8 mouse cellular contexts compared by ENCODE assay signal in genomic region chrX:20798141-20798796, GRCm38 (mm10). TPM values are rescaled to one million over a fixed set of nuclear protein-coding genes. Genes with fewer than 3 reads are reported as not detected.
DNase-seq lines count a peak whose midpoint lies in the region; ATAC-seq and TF ChIP-seq lines count a peak whose summit lies in the region.

No protein-coding gene starts in this region.

- H3K4me1 ChIP-seq in hindbrain, embryonic 12.5 days, result no peaks in the 10 kb centered on the region
- no peaks in the 10 kb centered on the region for H3K4me1 ChIP-seq in lung, embryonic 14.5 days (ENCODE audit: insufficient read depth)
- no peaks in the 10 kb centered on the region for H3K4me1 ChIP-seq in olfactory bulb, adult 2 months (ENCODE audit: control insufficient read depth, insufficient read depth, low read length)

- 28% methylated on average over 19 of the region's 21 CpGs for WGBS in hindbrain, embryonic 12.5 days
- 14% methylated on average over 21 of the region's 21 CpGs for WGBS in lung, embryonic 14.5 days
- 19% methylated on average over 17 of the region's 21 CpGs for WGBS in olfactory bulb, adult 2 months

- no peaks in the 10 kb centered on the region for H3K27me3 ChIP-seq in hindbrain, embryonic 12.5 days
- H3K27me3 ChIP-seq in lung, embryonic 14.5 days (ENCODE audit: insufficient read depth, low read length), result no peaks in the 10 kb centered on the region

- H3K4me3 ChIP-seq in hindbrain, embryonic 12.5 days, result peak overlapping the region; percentile 44
- peak overlapping the region; percentile 42 for H3K4me3 ChIP-seq in lung, embryonic 14.5 days (ENCODE audit: low read depth, low read length)
- peak overlapping the region; percentile 79 for H3K4me3 ChIP-seq in olfactory bulb, adult 2 months (ENCODE audit: insufficient read depth, low read depth, low read length)

- no peak for TF ChIP-seq POLR2A in olfactory bulb, adult 2 months (IDR thresholded peaks at IDR 0.05; ENCODE audit: insufficient read depth, low read depth, low read length)

- no peaks in the 10 kb centered on the region for H3K9me3 ChIP-seq in hindbrain, embryonic 12.5 days (replicated peaks)
- no peaks in the 10 kb centered on the region for H3K9me3 ChIP-seq in lung, embryonic 14.5 days (ENCODE audit: low read depth, low read length)

- peak overlapping the region; percentile 48 for H3K4me2 ChIP-seq in hindbrain, embryonic 12.5 days (replicated peaks)
- H3K4me2 ChIP-seq in lung, embryonic 14.5 days, result peak overlapping the region; percentile 59

- TF ChIP-seq CTCF in lung, embryonic 14.5 days (IDR thresholded peaks at IDR 0.05; ENCODE audit: low read depth), result peak; percentile 17; the same call in 1 of the 2 replicates
- TF ChIP-seq CTCF in olfactory bulb, adult 2 months (IDR thresholded peaks at IDR 0.05; ENCODE audit: insufficient read depth, low read depth, low read length), result no peak

- H3K9ac ChIP-seq in hindbrain, embryonic 12.5 days, result peak overlapping the region; percentile 68
- peak overlapping the region; percentile 64 for H3K9ac ChIP-seq in lung, embryonic 14.5 days

- ATAC-seq in hindbrain, embryonic 12.5 days (ENCODE audit: low FRiP score), result peak; percentile 99
- ATAC-seq in lung, embryonic 14.5 days (ENCODE audit: insufficient read depth), result peak; percentile 99

- DNase-seq in MN1 (ENCODE audit: low spot score), result peak; percentile 93
- peak; percentile 86 to 89 for DNase-seq in cerebellum, postnatal 14 days
- peak; percentile 56 to 57 for DNase-seq in frontal cortex, postnatal 25 days (ENCODE audit: low spot score in 2 of 2)
- DNase-seq in layer of hippocampus, adult 9-11 months, result peak; percentile 91
- peak; percentile 90 for DNase-seq in lung, embryonic 14.5 days
- DNase-seq in testis, postnatal 14 days (ENCODE audit: low spot score), result peak; percentile 79

- peak overlapping the region; percentile 92 for H3K27ac ChIP-seq in hindbrain, embryonic 12.5 days
- peak overlapping the region; percentile 93 for H3K27ac ChIP-seq in lung, embryonic 14.5 days (ENCODE audit: low read depth)
- H3K27ac ChIP-seq in olfactory bulb, adult 2 months (ENCODE audit: insufficient read depth, low read depth, low read length), result peak overlapping the region; percentile 99

- H3K36me3 ChIP-seq in hindbrain, embryonic 12.5 days, result peaks cover 3% of the 10 kb centered on the region; the same call in 1 of the 2 replicates
- no peaks in the 10 kb centered on the region for H3K36me3 ChIP-seq in lung, embryonic 14.5 days (ENCODE audit: insufficient read depth)

RNA-seq across cellular contexts. Expression of gene Araf, which starts 0.7 kb away (rescaled TPM):
- 154 and 155 TPM in 2 replicates for polyA plus RNA-seq in hindbrain, embryonic 12.5 days (2016; fragmentation: Nextera tagmentation; extraction: Ambion mirVana)
- polyA plus RNA-seq in lung, embryonic 14.5 days (2014; fragmentation: Nextera tagmentation; extraction: Ambion mirVana), result 86.4 and 90.0 TPM in 2 replicates
- polyA plus RNA-seq in olfactory bulb, adult 2 months (2012; ENCODE audit: insufficient read depth, insufficient read length, low replicate concordance, missing spikeins), result not detected in 2 replicates

Comparison
In these comparisons a context has a peak if more than half of its experiments do, and no peak if none do; other contexts are left out.
1. Peak in every context shown above with its lines: DNase-seq, ATAC-seq, H3K4me3 ChIP-seq and H3K27ac ChIP-seq.